Mouse (Mus musculus): ENCODE data around the gene Ccdc194. TPM values are rescaled to one million over a fixed set of nuclear protein-coding genes. Genes with fewer than 3 reads are reported as not detected.
A peak's percentile ranks its signal among the peaks of the same experiment; 100 is the strongest.

Gene Ccdc194
- polyA plus RNA-seq, 1 experiment from 2014 or later = not detected

GRCm38 (mm10) chr8:71475702-71476075 lies 49.8 kb downstream of the Ccdc194 start:
- Histone ChIP-seq H3K9me3 (ENCODE audit: control insufficient read depth, low read length) (no peaks in the 10 kb centered on the region), H3K4me3 (replicated peaks; ENCODE audit: low read length) (peak overlapping the region; percentile 56), H3K36me3 (ENCODE audit: control insufficient read depth, insufficient read depth) (peaks cover 18% of the 10 kb centered on the region), H3K27me3 (replicated peaks; ENCODE audit: control insufficient read depth, insufficient read depth, low read length) (no peaks in the 10 kb centered on the region), H3K4me1 (replicated peaks; ENCODE audit: control insufficient read depth, insufficient read depth, low read length) (peaks cover 19% of the 10 kb centered on the region), H3K9ac (replicated peaks; ENCODE audit: low read depth, low read length) (peak overlapping the region; percentile 66), H3K27ac (ENCODE audit: low read length) (peak overlapping the region; percentile 93), H3K4me2 (ENCODE audit: low read length) (peak overlapping the region; percentile 64)
- ATAC-seq = no peak
- WGBS = 30% methylated on average over 4 of the region's 4 CpGs

GRCm38 (mm10) chr8:71474785-71475701 lies 50.5 kb downstream of the Ccdc194 start:
- no peaks in the 10 kb centered on the region for H3K9me3 ChIP-seq (ENCODE audit: control insufficient read depth, low read length)
- H3K27ac ChIP-seq (ENCODE audit: low read length) = no peak overlapping the region
- H3K4me2 ChIP-seq (ENCODE audit: low read length) = no peak overlapping the region
- no peak for ATAC-seq
- H3K27me3 ChIP-seq (replicated peaks; ENCODE audit: control insufficient read depth, insufficient read depth, low read length) = no peaks in the 10 kb centered on the region
- H3K9ac ChIP-seq (replicated peaks; ENCODE audit: low read depth, low read length) = no peak overlapping the region
- 89% methylated on average over 25 of the region's 25 CpGs for WGBS
- H3K36me3 ChIP-seq (ENCODE audit: control insufficient read depth, insufficient read depth) = peaks cover 18% of the 10 kb centered on the region
- no peak overlapping the region for H3K4me3 ChIP-seq (replicated peaks; ENCODE audit: low read length)
- H3K4me1 ChIP-seq (replicated peaks; ENCODE audit: control insufficient read depth, insufficient read depth, low read length) = peaks cover 24% of the 10 kb centered on the region

- Histone ChIP-seq H3K4me1 (replicated peaks; ENCODE audit: control insufficient read depth, insufficient read depth, low read length) (peaks cover 29% of the 10 kb centered on the region), H3K27me3 (replicated peaks; ENCODE audit: control insufficient read depth, insufficient read depth, low read length) (no peaks in the 10 kb centered on the region), H3K9me3 (ENCODE audit: control insufficient read depth, low read length) (no peaks in the 10 kb centered on the region), H3K36me3 (ENCODE audit: control insufficient read depth, insufficient read depth) (peaks cover 15% of the 10 kb centered on the region), H3K4me2 (ENCODE audit: low read length) (no peak overlapping the region), H3K4me3 (replicated peaks; ENCODE audit: low read length) (no peak overlapping the region), H3K9ac (replicated peaks; ENCODE audit: low read depth, low read length) (no peak overlapping the region), H3K27ac (ENCODE audit: low read length) (no peak overlapping the region)
- ATAC-seq = no peak
- WGBS = 96% methylated on average over 18 of the region's 18 CpGs
Measured at GRCm38 (mm10) chr8:71474344-71474743, 51.2 kb downstream of the Ccdc194 start.

- H3K4me2 ChIP-seq (ENCODE audit: low read length) = no peak overlapping the region
- peaks cover 32% of the 10 kb centered on the region for H3K4me1 ChIP-seq (replicated peaks; ENCODE audit: control insufficient read depth, insufficient read depth, low read length)
- 84% methylated on average over 8 of the region's 8 CpGs for WGBS
- no peaks in the 10 kb centered on the region for H3K9me3 ChIP-seq (ENCODE audit: control insufficient read depth, low read length)
- peaks cover 7% of the 10 kb centered on the region; the same call in 1 of the 2 replicates for H3K36me3 ChIP-seq (ENCODE audit: control insufficient read depth, insufficient read depth)
- no peak for ATAC-seq
- H3K9ac ChIP-seq (replicated peaks; ENCODE audit: low read depth, low read length) = no peak overlapping the region
- no peak overlapping the region for H3K27ac ChIP-seq (ENCODE audit: low read length)
- no peaks in the 10 kb centered on the region for H3K27me3 ChIP-seq (replicated peaks; ENCODE audit: control insufficient read depth, insufficient read depth, low read length)
- no peak overlapping the region for H3K4me3 ChIP-seq (replicated peaks; ENCODE audit: low read length)
Measured at GRCm38 (mm10) chr8:71472601-71473386, 52.7 kb downstream of the Ccdc194 start.

GRCm38 (mm10) chr8:71471861-71472260 lies 53.6 kb downstream of the Ccdc194 start:
- Histone ChIP-seq H3K4me1 (replicated peaks; ENCODE audit: control insufficient read depth, insufficient read depth, low read length) (peaks cover 25% of the 10 kb centered on the region), H3K4me2 (ENCODE audit: low read length) (no peak overlapping the region), H3K36me3 (ENCODE audit: control insufficient read depth, insufficient read depth) (peaks cover 7% of the 10 kb centered on the region; the same call in 1 of the 2 replicates), H3K27ac (ENCODE audit: low read length) (no peak overlapping the region), H3K9ac (replicated peaks; ENCODE audit: low read depth, low read length) (no peak overlapping the region), H3K9me3 (ENCODE audit: control insufficient read depth, low read length) (no peaks in the 10 kb centered on the region), H3K4me3 (replicated peaks; ENCODE audit: low read length) (no peak overlapping the region), H3K27me3 (replicated peaks; ENCODE audit: control insufficient read depth, insufficient read depth, low read length) (no peaks in the 10 kb centered on the region)
- WGBS = 93% methylated on average over 17 of the region's 17 CpGs
- no peak for ATAC-seq

GRCm38 (mm10) chr8:71470913-71471255 lies 54.6 kb downstream of the Ccdc194 start:
- peaks cover 7% of the 10 kb centered on the region; the same call in 1 of the 2 replicates for H3K36me3 ChIP-seq (ENCODE audit: control insufficient read depth, insufficient read depth)
- no peaks in the 10 kb centered on the region for H3K27me3 ChIP-seq (replicated peaks; ENCODE audit: control insufficient read depth, insufficient read depth, low read length)
- no peak overlapping the region for H3K4me3 ChIP-seq (replicated peaks; ENCODE audit: low read length)
- peaks cover 23% of the 10 kb centered on the region for H3K4me1 ChIP-seq (replicated peaks; ENCODE audit: control insufficient read depth, insufficient read depth, low read length)
- no peaks in the 10 kb centered on the region for H3K9me3 ChIP-seq (ENCODE audit: control insufficient read depth, low read length)
- WGBS = 80% methylated on average over 5 of the region's 5 CpGs
- no peak for ATAC-seq
- H3K9ac ChIP-seq (replicated peaks; ENCODE audit: low read depth, low read length) = no peak overlapping the region
- no peak overlapping the region for H3K4me2 ChIP-seq (ENCODE audit: low read length)
- no peak overlapping the region for H3K27ac ChIP-seq (ENCODE audit: low read length)

- Histone ChIP-seq H3K9ac (replicated peaks; ENCODE audit: low read depth, low read length) (peak overlapping the region; percentile 76), H3K27ac (ENCODE audit: low read length) (no peak overlapping the region), H3K27me3 (replicated peaks; ENCODE audit: control insufficient read depth, insufficient read depth, low read length) (no peaks in the 10 kb centered on the region), H3K4me1 (replicated peaks; ENCODE audit: control insufficient read depth, insufficient read depth, low read length) (peaks cover 24% of the 10 kb centered on the region), H3K4me2 (ENCODE audit: low read length) (peak overlapping the region; percentile 76), H3K4me3 (replicated peaks; ENCODE audit: low read length) (peak overlapping the region; percentile 74), H3K9me3 (ENCODE audit: control insufficient read depth, low read length) (no peaks in the 10 kb centered on the region), H3K36me3 (ENCODE audit: control insufficient read depth, insufficient read depth) (peaks cover 7% of the 10 kb centered on the region; the same call in 1 of the 2 replicates)
- ATAC-seq = no peak
- WGBS = 82% methylated on average over 3 of the region's 3 CpGs
Measured at GRCm38 (mm10) chr8:71470146-71470912, 55.2 kb downstream of the Ccdc194 start.

Measured in forebrain, embryonic 16.5 days (tissue).